Mouse (Mus musculus): ENCODE results near the gene Smr2. TPM values are rescaled to one million over a fixed set of nuclear protein-coding genes. Genes with fewer than 3 reads are reported as not detected.
"Not testable (repeated sequence)": the region's sequence is repeated elsewhere in the genome, so short reads cannot be mapped to it uniquely, and the experiment has no call there.

Gene Smr2
- polyA plus RNA-seq (2014; fragmentation: Nextera tagmentation; extraction: Ambion mirVana), result not detected in 2 replicates

DNA sequence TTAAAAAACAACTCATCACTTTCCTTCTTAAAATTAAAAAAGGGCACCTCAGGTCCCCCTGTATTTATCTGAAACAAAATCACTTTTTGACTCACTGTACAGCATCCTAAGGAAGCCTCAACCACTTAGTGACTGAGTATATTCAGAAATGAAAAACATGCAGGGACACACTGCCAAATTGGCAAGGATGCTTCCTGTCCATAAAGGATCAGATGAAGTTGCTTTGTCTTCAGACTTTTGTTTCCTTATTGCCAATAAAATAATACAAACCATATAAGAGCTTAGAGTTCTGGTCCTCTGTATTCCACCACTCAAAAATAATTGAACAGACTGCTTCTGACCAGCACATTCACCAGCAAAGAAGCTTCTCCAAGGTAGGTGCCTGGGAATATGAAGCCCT is at the start of gene Smr2:
Gene Smr2, plus strand, starts transcription at position 301 of the 400 bp plus-strand sequence.
- ATAC-seq (ENCODE audit: low read depth); H3K9ac ChIP-seq (replicated peaks; ENCODE audit: low read depth, low read length); H3K36me3 ChIP-seq (ENCODE audit: control insufficient read depth, insufficient read depth, low read length); H3K27ac ChIP-seq (ENCODE audit: low read depth, low read length); H3K9me3 ChIP-seq (ENCODE audit: control insufficient read depth, low read length); H3K27me3 ChIP-seq (ENCODE audit: control insufficient read depth, insufficient read depth, low read length); H3K4me3 ChIP-seq (ENCODE audit: low read depth, low read length); H3K4me2 ChIP-seq (ENCODE audit: low read depth, low read length); H3K4me1 ChIP-seq (ENCODE audit: control insufficient read depth, insufficient read depth, low read length): not testable (repeated sequence)

- Histone ChIP-seq H3K9ac (replicated peaks; ENCODE audit: low read depth, low read length) (no peak within 1 kb of the TSS), H3K27me3 (ENCODE audit: control insufficient read depth, insufficient read depth, low read length) (no peaks in the 10 kb centered on the region)
- WGBS, result 79% methylated on average over 1 of the region's 1 CpGs
Measured at GRCm38 (mm10) chr5:88111430-88111829, 25.1 kb downstream of the Smr2 start, which contains the start of gene Gm11116. Gm11116 (minus strand) TSS chr5:88111530.

GRCm38 (mm10) chr5:88153999-88154398 is 67.6 kb downstream of the Smr2 start, which contains the start of gene Gm11115:
Gm11115 (minus strand) TSS chr5:88154099.
- Histone ChIP-seq H3K4me2 (ENCODE audit: low read depth, low read length) (no peak within 1 kb of the TSS), H3K4me3 (ENCODE audit: low read depth, low read length) (no peak within 1 kb of the TSS), H3K9me3 (ENCODE audit: control insufficient read depth, low read length) (no peaks in the 10 kb centered on the region), H3K27ac (ENCODE audit: low read depth, low read length) (no peak within 1 kb of the TSS), H3K9ac (replicated peaks; ENCODE audit: low read depth, low read length) (no peak within 1 kb of the TSS), H3K27me3 (ENCODE audit: control insufficient read depth, insufficient read depth, low read length) (no peaks in the 10 kb centered on the region), H3K4me1 (ENCODE audit: control insufficient read depth, insufficient read depth, low read length) (no peaks in the 10 kb centered on the region), H3K36me3 (ENCODE audit: control insufficient read depth, insufficient read depth, low read length) (no peaks in the 10 kb centered on the region)
- no peak for ATAC-seq (ENCODE audit: low read depth)

More at GRCm38 (mm10) chr5:88111430-88111829, 25.1 kb downstream of the Smr2 start, which contains the start of gene Gm11116:
- Histone ChIP-seq H3K27ac (ENCODE audit: low read depth, low read length) (no peak within 1 kb of the TSS), H3K4me1 (ENCODE audit: control insufficient read depth, insufficient read depth, low read length) (no peaks in the 10 kb centered on the region), H3K4me2 (ENCODE audit: low read depth, low read length) (no peak within 1 kb of the TSS), H3K9me3 (ENCODE audit: control insufficient read depth, low read length) (no peaks in the 10 kb centered on the region), H3K4me3 (ENCODE audit: low read depth, low read length) (no peak within 1 kb of the TSS), H3K36me3 (ENCODE audit: control insufficient read depth, insufficient read depth, low read length) (no peaks in the 10 kb centered on the region)
- ATAC-seq (ENCODE audit: low read depth), result no peak

Other genes starting within 250 kb of the Smr2 start
- gene Odam, start 201.5 kb upstream of the Smr2 start, polyA plus RNA-seq (2014; fragmentation: Nextera tagmentation; extraction: Ambion mirVana), result not detected in 2 replicates
- not detected in 2 replicates for gene Csn3, start 161.0 kb upstream of the Smr2 start, polyA plus RNA-seq (2014; fragmentation: Nextera tagmentation; extraction: Ambion mirVana)
- gene 2310003L06Rik, start 117.1 kb upstream of the Smr2 start, polyA plus RNA-seq (2014; fragmentation: Nextera tagmentation; extraction: Ambion mirVana), result not detected in 2 replicates
- not detected in 2 replicates for gene Gm28434, start 117.0 kb upstream of the Smr2 start, polyA plus RNA-seq (2014; fragmentation: Nextera tagmentation; extraction: Ambion mirVana)
- not detected in 2 replicates for gene Cabs1, start 107.1 kb upstream of the Smr2 start, polyA plus RNA-seq (2014; fragmentation: Nextera tagmentation; extraction: Ambion mirVana)
- gene Smr3a, start 84.0 kb upstream of the Smr2 start, polyA plus RNA-seq (2014; fragmentation: Nextera tagmentation; extraction: Ambion mirVana), result not detected in 2 replicates
- gene Gm11116, start 25.0 kb downstream of the Smr2 start, polyA plus RNA-seq (2014; fragmentation: Nextera tagmentation; extraction: Ambion mirVana), result not detected in 2 replicates
- not detected in 2 replicates for gene Gm11115, start 67.5 kb downstream of the Smr2 start, polyA plus RNA-seq (2014; fragmentation: Nextera tagmentation; extraction: Ambion mirVana)
- not detected in 2 replicates for gene Gm7714, start 182.4 kb downstream of the Smr2 start, polyA plus RNA-seq (2014; fragmentation: Nextera tagmentation; extraction: Ambion mirVana)
- not detected in 2 replicates for gene Prol1, start 230.8 kb downstream of the Smr2 start, polyA plus RNA-seq (2014; fragmentation: Nextera tagmentation; extraction: Ambion mirVana)